Mouse (Mus musculus): Measurements from ENCODE around the gene Diexf. TPM values are rescaled to one million over a fixed set of nuclear protein-coding genes. Genes with fewer than 3 reads are reported as not detected.

Diexf gene
- polyA plus RNA-seq, 1 experiment from 2014 or later, result 9.2 TPM

- Histone ChIP-seq H3K4me2 (no peak overlapping the region), H3K9ac (no peak overlapping the region), H3K4me3 (replicated peaks) (no peak overlapping the region), H3K27me3 (no peaks in the 10 kb centered on the region), H3K4me1 (no peaks in the 10 kb centered on the region), H3K36me3 (peaks cover 33% of the 10 kb centered on the region), H3K27ac (no peak overlapping the region), H3K9me3 (replicated peaks) (no peaks in the 10 kb centered on the region)
- ATAC-seq (replicated peaks; ENCODE audit: low FRiP score), result no peak
- 63% methylated on average over 4 of the region's 4 CpGs for WGBS
Observed at GRCm38 (mm10) chr1:193102029-193102428, 28.0 kb downstream of the Diexf start.

- no peaks in the 10 kb centered on the region for H3K4me1 ChIP-seq
- WGBS, result 89% methylated on average over 3 of the region's 3 CpGs
- no peak overlapping the region for H3K4me3 ChIP-seq (replicated peaks)
- no peak overlapping the region for H3K4me2 ChIP-seq
- peaks cover 2% of the 10 kb centered on the region; the same call in 1 of the 2 replicates for H3K36me3 ChIP-seq
- H3K27me3 ChIP-seq, result no peaks in the 10 kb centered on the region
- no peak overlapping the region for H3K27ac ChIP-seq
- no peak overlapping the region for H3K9ac ChIP-seq
- H3K9me3 ChIP-seq (replicated peaks), result no peaks in the 10 kb centered on the region
- no peak for ATAC-seq (replicated peaks; ENCODE audit: low FRiP score)
Observed at GRCm38 (mm10) chr1:193098946-193099345, 31.1 kb downstream of the Diexf start.

GRCm38 (mm10) chr1:193093596-193093995 is 36.5 kb downstream of the Diexf start:
- Histone ChIP-seq H3K36me3 (no peaks in the 10 kb centered on the region), H3K4me3 (replicated peaks) (no peak overlapping the region), H3K4me2 (no peak overlapping the region), H3K27me3 (no peaks in the 10 kb centered on the region), H3K9ac (no peak overlapping the region), H3K4me1 (no peaks in the 10 kb centered on the region), H3K27ac (no peak overlapping the region), H3K9me3 (replicated peaks) (no peaks in the 10 kb centered on the region)
- WGBS, result 91% methylated on average over 3 of the region's 3 CpGs
- no peak for ATAC-seq (replicated peaks; ENCODE audit: low FRiP score)

GRCm38 (mm10) chr1:193092771-193093170 is 37.3 kb downstream of the Diexf start:
- Histone ChIP-seq H3K4me2 (no peak overlapping the region), H3K36me3 (no peaks in the 10 kb centered on the region), H3K9ac (no peak overlapping the region), H3K9me3 (replicated peaks) (no peaks in the 10 kb centered on the region), H3K4me1 (no peaks in the 10 kb centered on the region), H3K27ac (no peak overlapping the region), H3K4me3 (replicated peaks) (no peak overlapping the region), H3K27me3 (no peaks in the 10 kb centered on the region)
- WGBS, result 46% methylated on average over 1 of the region's 1 CpGs
- ATAC-seq (replicated peaks; ENCODE audit: low FRiP score), result no peak

- ATAC-seq (replicated peaks; ENCODE audit: low FRiP score), result no peak
- no peaks in the 10 kb centered on the region for H3K9me3 ChIP-seq (replicated peaks)
- H3K27me3 ChIP-seq, result no peaks in the 10 kb centered on the region
- no peak overlapping the region for H3K27ac ChIP-seq
- H3K4me2 ChIP-seq, result no peak overlapping the region
- H3K4me3 ChIP-seq (replicated peaks), result no peak overlapping the region
- WGBS, result 87% methylated on average over 11 of the region's 11 CpGs
- H3K9ac ChIP-seq, result no peak overlapping the region
- H3K36me3 ChIP-seq, result no peaks in the 10 kb centered on the region
- H3K4me1 ChIP-seq, result no peaks in the 10 kb centered on the region
Observed at GRCm38 (mm10) chr1:193090894-193091293, 39.2 kb downstream of the Diexf start.

GRCm38 (mm10) chr1:193090211-193090871 is 39.7 kb downstream of the Diexf start:
- Histone ChIP-seq H3K36me3 (no peaks in the 10 kb centered on the region), H3K4me2 (no peak overlapping the region), H3K9ac (no peak overlapping the region), H3K27me3 (no peaks in the 10 kb centered on the region), H3K4me1 (no peaks in the 10 kb centered on the region), H3K9me3 (replicated peaks) (no peaks in the 10 kb centered on the region), H3K27ac (no peak overlapping the region), H3K4me3 (replicated peaks) (no peak overlapping the region)
- no peak for ATAC-seq (replicated peaks; ENCODE audit: low FRiP score)
- 83% methylated on average over 18 of the region's 18 CpGs for WGBS

- Histone ChIP-seq H3K4me1 (no peaks in the 10 kb centered on the region), H3K9me3 (replicated peaks) (no peaks in the 10 kb centered on the region), H3K4me3 (replicated peaks) (no peak overlapping the region), H3K4me2 (no peak overlapping the region), H3K27ac (no peak overlapping the region), H3K27me3 (no peaks in the 10 kb centered on the region), H3K36me3 (no peaks in the 10 kb centered on the region), H3K9ac (no peak overlapping the region)
- WGBS, result 76% methylated on average over 3 of the region's 3 CpGs
- ATAC-seq (replicated peaks; ENCODE audit: low FRiP score), result no peak
Observed at GRCm38 (mm10) chr1:193089683-193090082, 40.4 kb downstream of the Diexf start.

- no peaks in the 10 kb centered on the region for H3K27me3 ChIP-seq
- no peak overlapping the region for H3K4me2 ChIP-seq
- no peak for ATAC-seq (replicated peaks; ENCODE audit: low FRiP score)
- H3K9ac ChIP-seq, result no peak overlapping the region
- no peak overlapping the region for H3K4me3 ChIP-seq (replicated peaks)
- H3K4me1 ChIP-seq, result no peaks in the 10 kb centered on the region
- no peaks in the 10 kb centered on the region for H3K9me3 ChIP-seq (replicated peaks)
- H3K27ac ChIP-seq, result no peak overlapping the region
- WGBS, result 86% methylated on average over 6 of the region's 6 CpGs
- no peaks in the 10 kb centered on the region for H3K36me3 ChIP-seq
Observed at GRCm38 (mm10) chr1:193089211-193089610, 40.9 kb downstream of the Diexf start.

- H3K4me3 ChIP-seq (replicated peaks), result no peak overlapping the region
- H3K4me2 ChIP-seq, result no peak overlapping the region
- no peak for ATAC-seq (replicated peaks; ENCODE audit: low FRiP score)
- WGBS, result 46% methylated on average over 9 of the region's 9 CpGs
- no peaks in the 10 kb centered on the region for H3K36me3 ChIP-seq
- H3K4me1 ChIP-seq, result peaks cover 13% of the 10 kb centered on the region
- no peak overlapping the region for H3K27ac ChIP-seq
- no peak overlapping the region for H3K9ac ChIP-seq
- H3K27me3 ChIP-seq, result no peaks in the 10 kb centered on the region
- no peaks in the 10 kb centered on the region for H3K9me3 ChIP-seq (replicated peaks)
Observed at GRCm38 (mm10) chr1:193086842-193087476, 43.1 kb downstream of the Diexf start.

- H3K27me3 ChIP-seq, result no peaks in the 10 kb centered on the region
- no peak overlapping the region for H3K27ac ChIP-seq
- H3K4me2 ChIP-seq, result no peak overlapping the region
- H3K9me3 ChIP-seq (replicated peaks), result no peaks in the 10 kb centered on the region
- no peaks in the 10 kb centered on the region for H3K36me3 ChIP-seq
- 77% methylated on average over 4 of the region's 4 CpGs for WGBS
- ATAC-seq (replicated peaks; ENCODE audit: low FRiP score), result no peak
- H3K4me1 ChIP-seq, result peaks cover 14% of the 10 kb centered on the region
- no peak overlapping the region for H3K4me3 ChIP-seq (replicated peaks)
- H3K9ac ChIP-seq, result no peak overlapping the region
Observed at GRCm38 (mm10) chr1:193086111-193086841, 43.8 kb downstream of the Diexf start.

GRCm38 (mm10) chr1:193085541-193086020 is 44.5 kb downstream of the Diexf start:
- no peak overlapping the region for H3K27ac ChIP-seq
- H3K36me3 ChIP-seq, result no peaks in the 10 kb centered on the region
- H3K4me1 ChIP-seq, result peaks cover 14% of the 10 kb centered on the region
- no peaks in the 10 kb centered on the region for H3K27me3 ChIP-seq
- no peak overlapping the region for H3K4me3 ChIP-seq (replicated peaks)
- no peak overlapping the region for H3K9ac ChIP-seq
- WGBS, result 81% methylated on average over 5 of the region's 5 CpGs
- H3K4me2 ChIP-seq, result no peak overlapping the region
- no peak for ATAC-seq (replicated peaks; ENCODE audit: low FRiP score)
- H3K9me3 ChIP-seq (replicated peaks), result no peaks in the 10 kb centered on the region

- Histone ChIP-seq H3K4me3 (replicated peaks) (no peak overlapping the region), H3K4me1 (peaks cover 14% of the 10 kb centered on the region), H3K9me3 (replicated peaks) (no peaks in the 10 kb centered on the region), H3K9ac (no peak overlapping the region), H3K27ac (no peak overlapping the region), H3K36me3 (no peaks in the 10 kb centered on the region), H3K27me3 (no peaks in the 10 kb centered on the region), H3K4me2 (no peak overlapping the region)
- no peak for ATAC-seq (replicated peaks; ENCODE audit: low FRiP score)
- 89% methylated on average over 1 of the region's 1 CpGs for WGBS
Observed at GRCm38 (mm10) chr1:193084016-193084415, 46.1 kb downstream of the Diexf start.
